Mouse (Mus musculus) cortical plate, adult 2 months (tissue): ENCODE data around the gene Gpr182. TPM values are rescaled to one million over a fixed set of nuclear protein-coding genes. Genes with fewer than 3 reads are reported as not detected.
"Not testable (repeated sequence)": the region's sequence is repeated elsewhere in the genome, so short reads cannot be mapped to it uniquely, and the experiment has no call there.

Experiments
- H3K27ac ChIP-seq: fragments of 200-500 bp; 2 replicates; pipeline ENCODE4 v1.5.1; 2012; ENCODE audit warnings: low read length, control low read depth, inconsistent platforms; ENCODE audit not compliant: insufficient read depth
- H3K4me1 ChIP-seq: fragments of 200-500 bp; 2 replicates; pipeline ENCODE4 v1.6.1; 2011; ENCODE audit warnings: low read length; ENCODE audit not compliant: control insufficient read depth, insufficient read depth
- H3K4me3 ChIP-seq: fragments of 200-500 bp; 2 replicates; pipeline ENCODE4 v1.5.1; 2011; ENCODE audit warnings: mild to moderate bottlenecking, low read length, control low read depth; ENCODE audit not compliant: insufficient read depth
- CTCF ChIP-seq: fragments of 200-500 bp; IDR thresholded peaks from 2 replicates; pipeline ENCODE4 v1.5.1; 2011; ENCODE audit warnings: mild to moderate bottlenecking, control low read depth, low read length; ENCODE audit not compliant: insufficient read depth; ENCODE audit errors: extremely low read depth
- POLR2A ChIP-seq: fragments of 200-500 bp; IDR thresholded peaks from 2 replicates; pipeline ENCODE4 v1.6.1; 2011; ENCODE audit warnings: mild to moderate bottlenecking, low read length, control low read depth; ENCODE audit not compliant: insufficient read depth; ENCODE audit errors: extremely low read depth
- polyA plus RNA-seq: library from polyadenylated mRNA; depleted of rRNA; stranded (reverse); fragments of >200 nt; gene quantifications from 2 replicates; pipeline ENCODE4 v1.2.3, GENCODE M21; 2012; rRNA removed

Gene Gpr182
- polyA plus RNA-seq = 1.3 and 1.4 TPM in 2 replicates

DNA sequence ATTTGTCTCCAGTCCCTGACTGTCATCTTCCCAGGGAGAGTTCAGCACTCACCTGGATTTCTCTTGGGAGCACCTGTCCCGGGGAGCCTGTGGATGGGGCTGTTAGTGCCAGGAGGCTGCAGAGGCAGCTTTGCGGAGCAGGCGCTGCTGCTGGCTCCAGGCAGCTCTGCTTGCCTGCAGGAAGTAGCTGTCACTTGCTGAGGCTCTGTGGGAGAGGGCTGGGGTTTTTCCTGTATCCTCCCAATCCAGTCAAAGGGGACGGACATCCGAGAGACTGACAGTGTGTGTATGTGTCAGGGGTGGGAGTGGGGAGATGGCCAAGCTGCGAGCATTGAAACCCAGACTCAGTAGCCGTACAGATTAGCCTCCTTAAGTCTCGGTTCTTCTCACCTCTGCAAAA, at the start of gene Gpr182:
Gene Gpr182, minus strand, starts transcription at position 185 of the 400 bp plus-strand sequence.
- H3K27ac ChIP-seq = no peak within 1 kb of the TSS
- TF ChIP-seq CTCF = no peak
- TF ChIP-seq POLR2A = no peak
- peak within 1 kb of the TSS; percentile 16; the same call in 1 of the 2 replicates for H3K4me3 ChIP-seq
- peaks cover 2% of the 10 kb centered on the region; the same call in 1 of the 2 replicates for H3K4me1 ChIP-seq

DNA sequence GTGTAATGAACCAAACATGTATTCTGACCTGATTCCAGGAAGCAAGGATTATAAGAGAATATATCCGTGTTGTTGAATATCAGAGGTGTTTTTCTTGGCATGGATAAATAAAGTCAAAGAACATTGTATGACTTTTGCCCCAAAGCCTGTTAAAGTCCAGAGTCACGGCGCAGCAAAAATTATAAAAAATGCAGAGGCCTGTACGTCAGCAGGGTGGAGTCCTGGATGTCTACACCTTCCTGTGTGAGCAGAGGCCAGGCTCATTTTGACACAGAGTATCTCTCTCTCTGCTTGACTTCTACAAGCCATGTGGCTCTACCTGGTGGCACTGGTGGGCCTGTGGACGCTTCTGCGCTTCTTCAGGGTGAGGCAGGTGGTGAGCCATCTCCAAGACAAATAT, 49.4 kb upstream of the Gpr182 start, which contains the start of gene Rdh16:
Gene Rdh16, plus strand, starts transcription at position 262 of the 400 bp plus-strand sequence.
- TF ChIP-seq POLR2A = no peak
- no peak for TF ChIP-seq CTCF
- H3K4me1 ChIP-seq = no peaks in the 10 kb centered on the region
- no peak within 1 kb of the TSS for H3K4me3 ChIP-seq
- no peak within 1 kb of the TSS for H3K27ac ChIP-seq

DNA sequence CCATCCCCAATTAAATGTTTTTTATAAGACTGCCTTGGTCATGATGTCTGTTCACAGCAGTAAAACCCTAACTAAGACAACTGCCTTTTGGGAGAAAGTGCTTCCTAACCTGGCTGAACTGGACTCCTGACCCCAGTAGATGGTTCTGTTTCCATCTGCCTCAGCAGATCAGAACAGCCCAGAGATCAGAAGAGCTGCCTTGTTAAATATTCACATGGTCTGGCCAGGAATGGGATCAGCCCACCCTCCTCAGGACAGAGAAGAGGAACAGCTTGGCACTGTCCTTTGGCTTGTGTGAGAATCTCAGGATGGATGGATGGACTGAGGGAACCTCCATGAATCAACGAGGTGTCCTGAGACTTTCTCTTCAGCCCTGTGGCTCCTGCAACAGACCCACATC, 47.8 kb upstream of the Gpr182 start:
- TF ChIP-seq CTCF (no peak), POLR2A (no peak)
- H3K4me3 ChIP-seq = no peak overlapping the region
- no peaks in the 10 kb centered on the region for H3K4me1 ChIP-seq
- no peak overlapping the region for H3K27ac ChIP-seq

DNA sequence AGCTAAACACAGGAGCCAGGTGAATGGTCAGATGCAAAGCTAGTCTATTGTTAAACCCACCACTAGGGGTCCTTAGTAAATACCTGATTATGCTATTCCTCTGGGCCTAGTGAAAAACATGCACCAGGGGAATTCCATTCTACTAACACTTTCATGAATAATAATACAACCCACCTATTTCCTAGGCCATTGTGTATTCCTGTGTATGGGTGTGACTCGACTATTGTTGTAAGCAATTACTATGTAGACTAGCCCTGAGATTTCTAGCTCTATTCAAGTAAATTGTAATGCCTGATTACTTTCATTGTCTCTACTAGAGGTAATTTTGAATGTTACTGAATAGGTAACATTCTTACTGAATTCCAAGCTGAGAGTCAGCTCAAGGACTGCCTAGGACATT, 33.9 kb upstream of the Gpr182 start:
- not testable (repeated sequence) for H3K4me3 ChIP-seq, H3K4me1 ChIP-seq, H3K27ac ChIP-seq

DNA sequence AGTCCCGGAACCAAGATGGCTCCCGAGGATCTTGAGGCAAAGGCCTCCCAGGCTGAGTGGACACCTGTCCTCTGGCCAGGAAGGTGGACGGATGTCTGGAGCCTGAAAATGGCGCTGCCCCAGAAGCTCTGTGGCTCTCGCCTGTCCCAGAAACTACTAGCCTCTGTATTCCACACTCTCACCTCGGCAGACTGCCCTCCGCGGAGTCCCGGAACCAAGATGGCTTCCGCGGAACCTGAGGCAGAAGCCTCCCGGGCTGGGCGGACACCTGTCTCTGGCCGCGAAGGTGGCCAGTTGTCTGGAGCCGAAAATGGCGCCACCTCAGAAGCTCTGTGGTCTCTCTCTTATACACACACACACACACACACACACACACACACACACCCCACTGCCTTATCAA, 30.8 kb upstream of the Gpr182 start:
- H3K4me1 ChIP-seq, H3K27ac ChIP-seq, H3K4me3 ChIP-seq: not testable (repeated sequence)

DNA sequence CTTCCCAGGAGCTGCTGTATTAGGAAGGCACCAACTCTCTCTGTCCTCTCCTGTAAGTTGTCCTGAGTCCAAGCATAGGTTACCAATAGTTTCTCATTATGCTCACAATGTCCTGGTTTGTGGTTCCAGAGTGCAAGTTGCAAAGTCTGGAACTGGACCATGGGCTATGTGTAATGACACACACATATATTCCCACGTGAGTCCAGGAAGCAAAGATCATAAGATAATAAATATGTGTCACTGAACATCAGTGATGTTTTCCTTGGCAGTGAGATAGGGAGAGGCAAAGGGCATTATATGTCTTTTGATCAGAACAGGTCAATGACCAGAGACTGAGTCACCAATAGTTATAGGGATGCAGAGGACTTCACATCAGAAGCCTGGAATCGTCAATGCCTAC, 24.5 kb upstream of the Gpr182 start, which contains the start of gene Rdh9:
Gene Rdh9, plus strand, starts transcription at position 376 of the 400 bp plus-strand sequence.
- Histone ChIP-seq H3K4me3 (no peak within 1 kb of the TSS), H3K4me1 (no peaks in the 10 kb centered on the region), H3K27ac (no peak within 1 kb of the TSS)
- no peak for TF ChIP-seq POLR2A
- TF ChIP-seq CTCF = no peak

DNA sequence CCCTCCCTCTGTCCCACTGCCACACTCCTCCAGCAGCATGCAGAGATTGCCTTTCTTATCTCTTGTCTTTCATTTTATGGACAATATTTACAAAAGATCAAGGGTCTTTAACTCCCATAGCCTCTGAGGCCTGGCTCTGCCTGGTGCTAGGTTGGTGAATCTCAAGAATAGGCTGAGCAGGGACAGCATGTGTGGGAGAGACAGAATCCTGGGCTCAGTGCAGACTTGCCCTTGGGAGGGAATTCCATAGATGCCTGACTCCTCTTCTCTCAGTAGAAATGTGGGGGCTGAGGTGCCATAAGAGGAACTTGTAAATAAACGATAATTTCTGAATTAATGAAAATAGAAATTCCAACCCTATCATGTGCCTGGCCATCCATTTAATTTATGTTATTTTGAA, 15.0 kb upstream of the Gpr182 start:
- no peak overlapping the region for H3K27ac ChIP-seq
- no peaks in the 10 kb centered on the region for H3K4me1 ChIP-seq
- no peak overlapping the region for H3K4me3 ChIP-seq
- TF ChIP-seq CTCF (no peak), POLR2A (no peak)

DNA sequence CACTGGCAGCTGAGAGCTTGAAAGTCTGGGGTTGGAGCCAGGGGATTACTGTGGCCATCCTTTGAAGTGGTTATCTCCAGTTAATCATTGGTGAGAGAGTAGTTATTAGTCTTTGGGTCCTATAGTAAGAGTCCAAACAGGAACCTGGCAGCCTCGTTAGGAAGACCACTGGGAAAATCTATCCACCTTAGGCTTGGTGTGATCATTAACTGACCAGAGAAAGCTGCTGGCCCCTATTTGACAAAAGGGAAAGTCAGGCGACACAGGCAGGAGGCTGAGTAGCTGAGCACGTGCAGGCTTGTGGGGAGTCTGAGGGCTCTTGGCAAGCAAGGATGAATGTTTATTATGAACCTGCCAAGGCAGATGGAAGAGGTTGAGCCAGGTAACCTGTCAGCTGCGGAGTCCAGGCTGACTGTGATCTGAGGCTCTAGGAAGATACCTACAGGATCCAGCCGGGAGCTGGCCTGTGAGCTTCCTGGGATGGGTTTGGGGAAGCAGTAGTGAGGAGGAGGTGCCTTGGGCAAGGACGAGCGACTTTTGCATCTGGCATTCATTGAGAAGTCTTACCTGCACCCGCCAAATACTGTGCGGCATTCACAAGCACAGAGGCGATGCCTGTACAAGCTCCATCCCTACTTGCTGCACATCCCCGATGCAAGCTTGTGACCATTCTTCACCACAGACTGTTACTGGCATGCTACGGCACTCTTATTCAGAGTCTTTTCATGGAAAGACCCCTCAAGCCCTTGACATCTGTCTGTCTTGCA, 12.6 kb upstream of the Gpr182 start:
- Histone ChIP-seq H3K4me1 (no peaks in the 10 kb centered on the region), H3K4me3 (no peak overlapping the region), H3K27ac (no peak overlapping the region)
- no peak for TF ChIP-seq POLR2A
- TF ChIP-seq CTCF = no peak

DNA sequence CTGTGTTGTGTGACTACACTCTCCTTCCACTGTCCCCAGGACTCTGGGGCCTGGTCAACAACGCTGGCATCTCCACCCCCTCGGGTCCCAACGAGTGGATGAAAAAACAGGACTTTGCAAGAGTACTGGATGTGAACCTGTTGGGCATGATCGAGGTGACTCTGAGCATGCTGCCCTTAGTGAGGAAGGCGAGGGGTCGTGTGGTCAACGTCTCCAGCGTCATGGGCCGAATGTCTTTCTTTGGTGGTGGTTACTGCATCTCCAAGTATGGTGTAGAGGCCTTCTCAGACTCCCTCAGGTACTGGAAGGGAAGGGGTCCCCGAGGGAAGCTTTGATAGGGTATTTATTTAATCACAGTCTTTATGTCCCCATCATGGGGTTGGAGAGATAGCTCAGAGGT, 11.4 kb upstream of the Gpr182 start:
- not testable (repeated sequence) for H3K4me1 ChIP-seq, H3K4me3 ChIP-seq

DNA sequence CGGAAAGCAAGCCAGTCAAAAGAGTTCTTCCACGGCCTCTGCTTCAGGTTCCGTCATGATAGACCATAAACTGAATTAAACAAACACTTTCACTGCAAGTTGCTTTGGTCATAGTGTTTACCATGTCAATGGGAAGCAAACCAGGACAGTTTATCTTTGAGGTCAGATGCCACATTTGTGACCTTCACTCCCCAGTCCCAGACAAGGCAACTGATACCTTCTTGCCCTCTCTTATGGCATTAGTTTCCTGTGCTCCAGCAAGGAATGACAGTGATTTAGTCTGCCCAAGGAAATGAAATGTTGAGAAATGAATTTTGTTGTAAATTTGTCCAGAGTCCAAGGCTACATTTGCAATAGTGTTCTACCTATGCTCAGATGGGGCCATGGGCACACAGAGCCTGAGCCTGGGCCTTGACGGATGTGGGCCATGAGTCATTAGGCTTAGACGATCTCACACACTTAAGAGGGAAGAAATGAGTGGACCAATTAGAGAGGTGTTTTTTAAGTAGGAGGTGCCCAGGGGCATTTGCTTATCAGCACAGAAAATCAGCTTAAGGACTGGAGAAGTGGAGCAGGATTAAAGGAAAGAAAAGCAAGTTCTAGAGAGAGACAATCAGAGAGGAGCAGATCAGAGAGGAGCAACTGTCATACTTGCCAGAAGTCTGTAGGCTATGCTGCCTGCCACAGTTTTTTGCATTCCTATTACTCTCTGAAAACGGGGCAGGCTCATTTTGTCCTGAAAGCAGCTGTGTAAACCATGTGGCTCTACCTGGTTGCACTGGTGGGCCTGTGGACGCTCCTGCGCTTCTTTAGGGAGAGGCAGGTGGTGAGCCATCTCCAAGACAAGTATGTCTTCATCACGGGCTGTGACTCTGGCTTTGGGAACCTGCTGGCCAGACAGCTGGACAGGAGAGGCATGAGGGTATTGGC, 7.9 kb upstream of the Gpr182 start, which contains the start of the genes Rdh1 and Rdh16f1:
Gene Rdh1, plus strand, starts transcription at position 541 of the 930 bp plus-strand sequence.
Gene Rdh16f1, plus strand, starts transcription at position 607 of the 930 bp plus-strand sequence.
- no peak within 1 kb of the TSS for H3K27ac ChIP-seq
- TF ChIP-seq CTCF (no peak), POLR2A (no peak)
- H3K4me3 ChIP-seq = no peak within 1 kb of the TSS
- no peaks in the 10 kb centered on the region for H3K4me1 ChIP-seq

More for the DNA sequence above, 11.4 kb upstream of the Gpr182 start:
- not testable (repeated sequence) for H3K27ac ChIP-seq
